In genomic region chr6:118337660-118338059, GRCm38 (mm10) we compare ENCODE assay signal across 24 mouse cellular contexts.
"Had no signal": no experiment of that assay in that cellular context is flagged by ENCODE, and none has a peak within 500 bp of the region (broad histone marks: within the 10 kb centered on the region; RNA-seq: fewer than 3 reads in every experiment).

No protein-coding gene starts in this region.

- H3K9me3 ChIP-seq: heart, embryonic 12.5 days; hindbrain, embryonic 10.5 days; hindbrain, embryonic 12.5 days; intestine, embryonic 15.5 days; limb, embryonic 10.5 days; limb, embryonic 12.5 days had no signal

- H3K4me1 ChIP-seq: heart, embryonic 12.5 days; hindbrain, embryonic 12.5 days; limb, embryonic 10.5 days; limb, embryonic 12.5 days had no signal

- H3K9ac ChIP-seq: heart, embryonic 12.5 days; hindbrain, embryonic 12.5 days; hindbrain, embryonic 14.5 days; intestine, embryonic 15.5 days; limb, embryonic 12.5 days had no signal

- ATAC-seq: inflammation-experienced regulatory T-cells, adult 6 months; intestine, embryonic 15.5 days; intestine, postnatal 0 days had no signal

- H3K4me3 ChIP-seq: gastrocnemius, adult 2 months; heart, adult 2 months; heart, embryonic 12.5 days; hindbrain, embryonic 10.5 days; hindbrain, embryonic 12.5 days; intestine, embryonic 15.5 days; layer of hippocampus, adult 2 months; left cerebral cortex, adult 2 months; limb, embryonic 10.5 days; limb, embryonic 12.5 days had no signal

- H3K36me3 ChIP-seq: heart, embryonic 12.5 days; hindbrain, embryonic 10.5 days; hindbrain, embryonic 12.5 days; intestine, embryonic 15.5 days; limb, embryonic 10.5 days; limb, embryonic 12.5 days had no signal

- H3K4me2 ChIP-seq: heart, embryonic 12.5 days; hindbrain, embryonic 12.5 days; hindbrain, embryonic 14.5 days; intestine, embryonic 15.5 days; limb, embryonic 12.5 days; liver, embryonic 11.5 days had no signal

- H3K27me3 ChIP-seq: heart, embryonic 12.5 days; hindbrain, embryonic 12.5 days; intestine, embryonic 15.5 days; limb, embryonic 12.5 days had no signal

- DNase-seq: gastrocnemius, postnatal 10 days; gastrocnemius, postnatal 25 days; heart, adult 2 months; heart, postnatal 14 days; heart, postnatal 4 days; kidney, adult 18-20 months; kidney, adult 8-10 months; kidney, postnatal 10 days; kidney, postnatal 25 days; kidney, postnatal 4 days; liver had no signal

- H3K27ac ChIP-seq: gastrocnemius, adult 2 months; heart, adult 2 months; hindbrain, embryonic 12.5 days; hindbrain, embryonic 14.5 days; intestine, embryonic 15.5 days; layer of hippocampus, adult 2 months; left cerebral cortex, adult 2 months; limb, embryonic 10.5 days; limb, embryonic 12.5 days had no signal
